Mouse (Mus musculus) forebrain, embryonic 11.5 days (tissue): ENCODE results near the gene Drd5. TPM values are rescaled to one million over a fixed set of nuclear protein-coding genes. Genes with fewer than 3 reads are reported as not detected.
A peak's percentile ranks its signal among the peaks of the same experiment; 100 is the strongest.

Source experiments
- ATAC-seq: fragments of 200-750 bp; cut with Nextera tagmentation; replicated peaks from 2 replicates; pipeline ENCODE4 v1.8.0; 2017; ENCODE audit warnings: moderate TSS enrichment; ENCODE audit not compliant: low FRiP score
- DNase-seq: peaks from one replicate; pipeline ENCODE4 v3.0.0-alpha.2; 2017; ENCODE audit warnings: low spot score
- H3K27ac ChIP-seq: fragments of 300-500 bp; sonication (generic); 2 replicates; pipeline ENCODE4 v1.5.1; 2014; ENCODE audit warnings: low read depth, low read length
- H3K27me3 ChIP-seq: fragments of 300-500 bp; sonication (generic); 2 replicates; pipeline ENCODE4 v1.6.1; 2014; ENCODE audit warnings: mild to moderate bottlenecking, low read length, mixed read lengths; ENCODE audit not compliant: control insufficient read depth, insufficient read depth
- H3K36me3 ChIP-seq: fragments of 300-500 bp; sonication (generic); 2 replicates; pipeline ENCODE4 v1.6.1; 2014; ENCODE audit warnings: mild to moderate bottlenecking, low read length, moderate library complexity, mixed read lengths; ENCODE audit not compliant: control insufficient read depth, insufficient read depth
- H3K4me1 ChIP-seq: fragments of 300-500 bp; sonication (generic); replicated peaks from 2 replicates; pipeline ENCODE4 v1.6.1; 2014; ENCODE audit warnings: low read length, mixed read lengths; ENCODE audit not compliant: control insufficient read depth, insufficient read depth
- H3K4me2 ChIP-seq: fragments of 300-500 bp; sonication (generic); 2 replicates; pipeline ENCODE4 v1.6.1; 2014; ENCODE audit warnings: low read depth, mild to moderate bottlenecking, low read length, moderate library complexity, mixed read lengths; ENCODE audit not compliant: severe bottlenecking
- H3K4me3 ChIP-seq: fragments of 300-500 bp; sonication (generic); 2 replicates; pipeline ENCODE4 v1.5.1; 2014; ENCODE audit warnings: low read depth, low read length
- H3K9ac ChIP-seq: fragments of 300-500 bp; sonication (generic); 2 replicates; pipeline ENCODE4 v1.6.1; 2014; ENCODE audit warnings: low read length
- H3K9me3 ChIP-seq: fragments of 300-500 bp; sonication (generic); 2 replicates; pipeline ENCODE4 v1.6.1; 2016; ENCODE audit warnings: low read length, mixed read lengths; ENCODE audit not compliant: control insufficient read depth
- WGBS: fragments of 180-500 bp; shearing (Covaris S2); extraction: QIAGEN DNeasy Blood & Tissue Kit; methylation state at CpG from one replicate; pipeline ENCODE4 v1.1.7; 2014; 5-methylcytosine and 5-hydroxymethylcytosine counted together
- polyA plus RNA-seq: library from polyadenylated mRNA; unstranded; fragments of >200 nt; fragmentation: Nextera tagmentation; extraction: Ambion mirVana; gene quantifications from 2 replicates; pipeline ENCODE4 v1.2.1, GENCODE M21; 2014

Gene Drd5
- polyA plus RNA-seq, 1 experiment from 2014 or later: not detected

DNA sequence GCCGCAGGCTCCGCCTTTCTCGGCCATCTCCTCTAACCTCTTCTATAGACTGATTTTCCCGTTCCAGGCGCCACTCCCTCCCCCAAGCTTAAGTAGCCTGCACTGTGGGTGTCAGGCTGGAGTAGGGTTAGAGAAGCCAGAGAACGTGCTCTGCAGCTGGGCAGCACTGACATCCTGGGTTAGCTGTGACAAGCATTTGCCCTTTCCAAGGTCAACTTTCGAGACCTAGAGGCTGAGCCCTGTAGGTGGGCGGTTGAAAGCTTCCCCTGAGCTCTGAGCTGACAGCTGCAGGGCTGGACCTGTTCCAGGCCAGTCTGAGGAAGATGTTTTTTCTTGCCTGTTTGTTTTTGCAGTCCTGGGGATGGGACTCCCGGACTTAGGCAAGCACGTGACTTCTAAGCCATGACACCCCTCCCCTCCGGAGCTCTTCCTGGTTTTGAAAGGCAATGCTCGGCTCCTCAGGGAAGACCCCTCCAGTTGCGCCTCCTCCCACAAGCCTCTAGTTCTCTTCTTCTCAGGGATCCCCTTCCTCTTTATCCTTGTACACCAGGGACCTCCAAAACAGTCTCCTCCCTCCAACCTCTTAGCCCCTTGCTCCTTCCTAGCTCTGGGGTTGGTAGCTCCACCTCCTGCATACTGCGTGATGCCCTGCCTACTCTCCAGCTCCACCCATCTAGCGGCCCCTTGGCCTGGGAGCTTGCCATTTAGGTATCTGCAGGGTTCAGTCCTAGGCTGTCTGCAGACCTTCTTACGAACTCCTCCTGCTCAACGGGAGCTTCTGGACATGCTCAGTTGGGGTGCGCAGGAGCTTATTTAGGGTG lies 47.7 kb downstream of the Drd5 start:
- Histone ChIP-seq H3K4me1 (peaks cover 9% of the 10 kb centered on the region), H3K27me3 (no peaks in the 10 kb centered on the region), H3K9me3 (no peaks in the 10 kb centered on the region), H3K4me3 (peak overlapping the region; percentile 17), H3K4me2 (peak overlapping the region; percentile 49), H3K27ac (no peak overlapping the region), H3K36me3 (no peaks in the 10 kb centered on the region), H3K9ac (no peak overlapping the region)
- WGBS: 7% methylated on average over 18 of the region's 18 CpGs
- ATAC-seq (peak; percentile 61), DNase-seq (no peak)

DNA sequence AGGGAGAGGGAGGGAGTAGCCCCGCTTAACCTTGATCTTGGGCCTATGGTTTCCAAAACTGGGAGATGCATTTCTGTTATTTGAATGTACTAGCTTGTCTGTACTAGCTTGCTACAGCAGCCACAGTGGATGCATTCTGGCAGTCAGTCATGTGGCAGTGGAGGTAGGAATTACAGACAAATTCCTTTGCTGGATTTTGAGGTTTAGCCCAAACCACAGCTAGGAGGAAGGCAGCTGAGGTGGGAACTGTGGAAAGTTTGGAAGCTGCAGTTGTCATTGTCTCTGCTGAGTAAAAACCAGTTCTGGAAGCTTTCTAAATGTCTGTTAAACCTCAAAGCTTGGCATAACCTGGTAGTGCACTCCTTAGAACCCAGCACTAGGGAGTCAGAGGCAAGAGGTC lies 52.1 kb downstream of the Drd5 start:
- Histone ChIP-seq H3K4me2 (no peak overlapping the region), H3K27me3 (no peaks in the 10 kb centered on the region), H3K27ac (no peak overlapping the region), H3K9me3 (no peaks in the 10 kb centered on the region), H3K4me1 (peaks cover 8% of the 10 kb centered on the region), H3K9ac (no peak overlapping the region), H3K4me3 (no peak overlapping the region), H3K36me3 (no peaks in the 10 kb centered on the region)
- WGBS: 100% methylated on average over 1 of the region's 1 CpGs
- DNase-seq: no peak
- ATAC-seq: no peak

Other genes starting within 250 kb of the Drd5 start
- gene Nsg1, start 159.5 kb upstream of the Drd5 start, polyA plus RNA-seq: 54.3 and 76.1 TPM in 2 replicates
- gene Zbtb49, start 98.9 kb upstream of the Drd5 start, polyA plus RNA-seq: 17.3 and 20.8 TPM in 2 replicates
- gene Lyar, start 98.9 kb upstream of the Drd5 start, polyA plus RNA-seq: 140 and 143 TPM in 2 replicates
- 82.6 and 100 TPM in 2 replicates for gene Tmem128, start 59.2 kb upstream of the Drd5 start, polyA plus RNA-seq
- gene Otop1, start 43.4 kb upstream of the Drd5 start, polyA plus RNA-seq: not detected in 2 replicates
- 0.37 TPM in 1 of 2 replicates, not detected in the other for gene Slc2a9, start 183.8 kb downstream of the Drd5 start, polyA plus RNA-seq
- gene Wdr1, start 243.9 kb downstream of the Drd5 start, polyA plus RNA-seq: 157 and 174 TPM in 2 replicates